Mouse (Mus musculus): ENCODE data around the gene Itgb3bp. TPM values are rescaled to one million over a fixed set of nuclear protein-coding genes. Genes with fewer than 3 reads are reported as not detected.

Itgb3bp gene
- polyA plus RNA-seq, 1 experiment from 2014 or later, result 37.0 TPM

DNA sequence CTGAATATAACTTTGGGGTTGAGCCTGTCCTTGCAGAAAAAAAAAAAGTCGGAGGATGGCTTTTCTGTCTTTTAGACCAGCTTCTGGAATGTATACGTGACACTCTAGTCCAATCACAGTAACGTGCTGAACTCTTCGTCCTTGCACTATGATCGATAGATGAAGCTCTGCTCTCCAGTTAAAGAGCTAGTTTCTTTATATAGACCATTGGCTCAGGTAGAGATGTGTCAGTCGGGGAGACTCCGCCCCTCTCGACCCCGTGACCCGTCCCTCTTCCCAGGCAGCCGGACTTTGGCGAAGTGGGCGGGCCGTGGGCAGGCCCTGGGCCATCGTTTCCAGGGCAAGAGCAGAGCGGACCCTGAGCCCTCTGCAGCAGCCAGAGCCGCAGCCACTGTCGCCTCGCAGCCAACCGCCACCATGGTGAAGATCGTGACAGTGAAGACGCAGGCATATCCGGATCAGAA is 432 bp downstream of the Itgb3bp start, which contains the start of gene Pgm1:
Gene Pgm1 (plus strand): TSS at position 266 of the 464 bp plus-strand sequence.
- Histone ChIP-seq H3K4me1 (peaks cover 52% of the 10 kb centered on the region), H3K27ac (peak within 1 kb of the TSS; percentile 94), H3K36me3 (peaks cover 10% of the 10 kb centered on the region; the same call in 1 of the 2 replicates), H3K9me3 (no peaks in the 10 kb centered on the region), H3K27me3 (ENCODE audit: insufficient read depth, poor library complexity, severe bottlenecking) (no peaks in the 10 kb centered on the region), H3K4me3 (peak within 1 kb of the TSS; percentile 76)
- 4% methylated on average over 23 of the region's 23 CpGs for WGBS
- DNase-seq (ENCODE audit: low spot score), result peak; percentile 95

DNA sequence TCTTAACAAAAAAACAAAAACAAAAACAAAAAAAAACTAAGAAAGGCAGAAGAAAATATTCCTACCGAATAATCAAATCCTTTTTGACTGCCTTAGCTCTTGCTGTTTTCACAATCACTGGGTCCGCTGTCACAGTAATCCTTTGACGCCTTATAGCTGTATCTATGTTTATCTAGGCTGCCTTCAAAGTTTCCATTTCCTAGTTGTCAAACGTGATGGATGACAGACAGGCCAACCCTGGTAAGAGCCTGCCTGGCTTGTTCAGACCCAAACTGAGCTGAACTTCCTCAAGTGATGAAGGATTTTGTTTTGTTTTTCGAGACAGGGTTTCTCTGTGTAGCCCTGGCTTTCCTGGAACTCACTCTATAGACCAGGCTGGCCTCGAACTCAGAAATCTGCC is 1.1 kb downstream of the Itgb3bp start:
- Histone ChIP-seq H3K36me3 (peaks cover 6% of the 10 kb centered on the region; the same call in 1 of the 2 replicates), H3K4me3 (peak overlapping the region; percentile 4; the same call in 1 of the 2 replicates), H3K9me3 (no peaks in the 10 kb centered on the region), H3K4me1 (peaks cover 47% of the 10 kb centered on the region), H3K27ac (peak overlapping the region; percentile 94; the same call in 1 of the 2 replicates), H3K27me3 (ENCODE audit: insufficient read depth, poor library complexity, severe bottlenecking) (no peaks in the 10 kb centered on the region)
- 28% methylated on average over 6 of the region's 6 CpGs for WGBS
- no peak for DNase-seq (ENCODE audit: low spot score)

DNA sequence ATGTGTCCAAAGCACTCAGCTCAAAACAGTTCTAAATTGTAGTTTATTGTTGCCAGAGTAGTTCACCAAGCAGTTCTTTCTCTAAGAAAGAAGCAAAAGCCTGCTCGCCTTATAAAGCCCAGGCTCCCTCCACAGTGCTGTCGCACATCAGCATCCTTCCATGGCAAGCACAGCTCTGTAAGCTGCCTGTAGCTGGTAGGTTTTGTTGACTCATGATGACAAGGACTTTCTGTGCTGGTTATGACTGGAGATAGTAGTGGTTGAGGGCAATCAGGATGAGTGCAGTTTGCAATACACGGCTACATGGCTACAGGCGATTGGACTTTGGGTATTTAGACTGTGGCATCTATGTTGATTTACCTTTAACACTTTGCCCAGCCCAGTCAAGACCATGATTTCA is 3.2 kb downstream of the Itgb3bp start:
- no peak overlapping the region for H3K27ac ChIP-seq
- WGBS, result 87% methylated on average over 4 of the region's 4 CpGs
- no peaks in the 10 kb centered on the region for H3K27me3 ChIP-seq (ENCODE audit: insufficient read depth, poor library complexity, severe bottlenecking)
- H3K4me1 ChIP-seq, result peaks cover 35% of the 10 kb centered on the region
- no peak for DNase-seq (ENCODE audit: low spot score)
- H3K9me3 ChIP-seq, result no peaks in the 10 kb centered on the region
- no peak overlapping the region for H3K4me3 ChIP-seq
- H3K36me3 ChIP-seq, result no peaks in the 10 kb centered on the region

DNA sequence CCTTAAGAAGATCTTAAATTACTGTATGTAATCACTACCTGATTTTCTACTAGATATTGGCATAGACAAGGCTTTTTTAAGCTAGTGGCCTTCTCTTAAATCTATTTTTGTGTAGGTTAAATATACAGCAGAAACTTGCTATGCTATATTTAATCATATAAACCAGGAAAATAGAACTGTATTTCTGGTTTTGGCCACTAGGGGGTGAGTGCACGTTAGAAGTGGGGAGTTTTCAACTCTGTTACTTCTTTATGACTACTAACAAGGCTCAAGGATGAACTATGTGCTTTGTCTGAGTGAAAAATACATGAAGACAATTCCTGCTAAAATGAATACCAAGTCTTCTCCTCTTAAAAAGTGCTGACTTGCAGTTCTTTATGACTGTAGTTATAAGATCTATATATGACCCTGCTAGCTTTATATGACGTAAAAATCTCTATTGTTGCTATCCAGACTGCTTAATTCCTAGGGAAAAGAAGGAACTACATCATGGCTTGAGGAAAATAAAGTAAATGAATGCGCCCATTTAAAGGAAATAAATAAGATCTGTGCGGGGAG is 15.6 kb downstream of the Itgb3bp start:
- Histone ChIP-seq H3K4me3 (no peak overlapping the region), H3K4me1 (no peaks in the 10 kb centered on the region), H3K27ac (no peak overlapping the region), H3K36me3 (no peaks in the 10 kb centered on the region), H3K9me3 (no peaks in the 10 kb centered on the region), H3K27me3 (ENCODE audit: insufficient read depth, poor library complexity, severe bottlenecking) (no peaks in the 10 kb centered on the region)
- DNase-seq (ENCODE audit: low spot score), result no peak
- WGBS, result 66% methylated on average over 4 of the region's 4 CpGs

DNA sequence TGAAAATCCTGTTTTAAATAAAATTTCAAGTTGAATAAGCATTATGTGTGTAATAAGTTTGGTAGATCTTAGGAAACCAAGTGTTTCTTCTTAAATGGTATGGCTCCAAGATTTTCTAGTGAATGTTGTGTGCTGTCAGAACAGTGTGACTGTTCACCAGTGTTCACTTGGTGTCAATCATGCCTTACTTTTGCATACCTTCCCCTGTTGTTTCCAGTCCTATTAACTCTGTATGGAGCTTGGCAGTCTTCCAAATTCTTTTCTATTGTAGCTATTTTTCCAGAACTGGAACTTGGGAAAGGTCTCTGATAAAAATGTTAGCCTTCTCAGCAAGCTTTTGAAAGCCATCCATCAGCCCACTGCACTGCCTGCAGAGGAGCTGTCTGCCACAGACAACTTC is 47.2 kb downstream of the Itgb3bp start:
- H3K4me3 ChIP-seq, result no peak overlapping the region
- no peaks in the 10 kb centered on the region for H3K4me1 ChIP-seq
- H3K27ac ChIP-seq, result no peak overlapping the region
- H3K36me3 ChIP-seq, result no peaks in the 10 kb centered on the region
- DNase-seq (ENCODE audit: low spot score), result no peak
- no peaks in the 10 kb centered on the region for H3K27me3 ChIP-seq (ENCODE audit: insufficient read depth, poor library complexity, severe bottlenecking)
- H3K9me3 ChIP-seq, result no peaks in the 10 kb centered on the region

DNA sequence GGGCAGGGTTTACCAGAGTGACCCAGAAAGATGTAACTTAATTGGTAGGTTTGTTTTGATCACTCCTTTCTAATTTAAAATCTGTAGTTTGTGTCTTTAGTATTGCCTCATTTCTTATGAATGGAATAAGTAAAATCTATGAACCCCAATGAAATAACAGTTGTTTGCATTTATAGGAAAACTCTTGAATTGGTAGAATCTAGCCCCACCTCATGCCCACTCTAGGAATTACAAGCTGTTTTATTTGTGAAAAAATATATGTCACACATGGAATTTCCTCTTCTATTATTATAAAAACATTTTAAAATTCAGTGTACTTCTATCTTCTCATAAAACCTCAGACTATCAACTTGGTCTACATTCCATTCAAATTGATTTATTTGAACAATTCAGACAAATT is 47.7 kb downstream of the Itgb3bp start:
- Histone ChIP-seq H3K4me1 (no peaks in the 10 kb centered on the region), H3K27ac (no peak overlapping the region), H3K36me3 (no peaks in the 10 kb centered on the region), H3K4me3 (no peak overlapping the region), H3K9me3 (no peaks in the 10 kb centered on the region), H3K27me3 (ENCODE audit: insufficient read depth, poor library complexity, severe bottlenecking) (no peaks in the 10 kb centered on the region)
- no peak for DNase-seq (ENCODE audit: low spot score)

DNA sequence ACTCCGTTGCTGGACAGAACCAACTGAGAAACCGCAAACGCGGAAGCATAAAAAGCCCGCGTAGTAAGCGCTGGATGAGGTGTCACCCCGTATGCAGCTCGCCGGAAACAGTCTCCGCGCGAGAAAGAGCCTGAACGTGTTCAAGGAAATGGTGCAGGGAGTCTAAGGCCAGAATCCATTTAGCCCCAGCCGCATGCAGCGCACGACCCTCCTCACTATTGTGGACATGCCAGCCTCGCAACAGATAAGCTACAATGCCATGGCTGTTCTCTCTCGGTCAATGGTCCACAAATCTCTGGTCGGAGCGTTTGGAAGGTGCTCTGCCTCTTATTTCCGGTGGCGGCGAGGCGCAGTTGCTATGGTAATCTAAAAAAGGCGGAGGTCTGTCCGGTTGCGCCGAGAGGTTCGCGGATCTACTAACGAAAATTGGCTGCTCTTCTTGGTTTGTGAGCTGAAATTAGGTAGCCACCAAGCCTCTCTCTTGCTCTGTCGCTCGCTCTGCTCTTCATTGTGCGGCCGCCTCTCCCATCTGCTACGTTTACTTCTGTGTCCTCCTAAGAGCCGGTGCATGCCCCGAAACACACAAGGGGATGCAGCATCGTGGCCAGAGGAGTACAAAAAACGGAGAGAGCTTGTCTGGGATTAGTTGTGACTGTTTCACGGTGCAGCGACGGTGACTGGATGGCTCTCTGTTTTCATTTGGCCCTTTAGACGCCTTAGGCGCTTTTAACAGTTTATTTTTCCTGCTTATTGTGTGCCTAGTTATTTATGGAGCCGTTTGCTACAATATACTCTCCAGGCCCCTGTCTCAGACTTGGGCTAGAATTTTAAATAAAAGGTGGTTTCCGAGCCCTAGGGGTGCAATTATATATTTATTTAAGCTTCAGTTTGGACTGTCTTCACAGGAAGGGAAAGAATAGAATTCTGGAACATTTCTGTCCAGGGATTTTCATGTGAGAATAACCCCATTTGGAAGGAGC is 100.2 kb downstream of the Itgb3bp start, which contains the start of gene Efcab7:
Gene Efcab7 (plus strand): TSS at position 105 of the 980 bp plus-strand sequence.
- peak within 1 kb of the TSS; percentile 73 for H3K4me3 ChIP-seq
- DNase-seq (ENCODE audit: low spot score), result peak; percentile 91
- peaks cover 7% of the 10 kb centered on the region for H3K4me1 ChIP-seq
- WGBS, result under 1% methylated on average over 48 of the region's 48 CpGs
- H3K27ac ChIP-seq, result peak within 1 kb of the TSS; percentile 94
- 0 out of 2 replicates have a peak, but pooled peaks cover 2% of the 10 kb centered on the region for H3K36me3 ChIP-seq
- no peaks in the 10 kb centered on the region for H3K27me3 ChIP-seq (ENCODE audit: insufficient read depth, poor library complexity, severe bottlenecking)
- H3K9me3 ChIP-seq, result no peaks in the 10 kb centered on the region

DNA sequence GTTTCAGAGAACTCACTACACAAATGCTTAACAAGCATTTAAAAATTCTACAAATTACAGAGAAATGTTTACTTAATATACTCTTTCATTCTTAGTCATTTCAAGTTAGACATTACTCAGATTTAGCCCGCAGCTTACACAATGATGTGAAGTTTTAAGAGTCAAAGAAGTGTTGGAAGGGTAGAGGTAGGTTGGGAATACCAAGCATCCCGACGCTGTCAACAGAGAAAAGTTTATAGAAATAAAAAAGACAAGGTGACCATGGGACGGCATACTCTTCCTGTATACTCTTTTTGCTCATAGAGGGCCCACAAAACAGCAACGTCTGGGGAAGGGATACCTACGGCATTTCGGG is 100.9 kb downstream of the Itgb3bp start:
- H3K4me1 ChIP-seq, result peaks cover 7% of the 10 kb centered on the region
- no peaks in the 10 kb centered on the region for H3K9me3 ChIP-seq
- H3K27me3 ChIP-seq (ENCODE audit: insufficient read depth, poor library complexity, severe bottlenecking), result no peaks in the 10 kb centered on the region
- no peak for DNase-seq (ENCODE audit: low spot score)
- WGBS, result under 1% methylated on average over 7 of the region's 7 CpGs
- H3K36me3 ChIP-seq, result 0 out of 2 replicates have a peak, but pooled peaks cover 2% of the 10 kb centered on the region
- peak overlapping the region; percentile 73 for H3K4me3 ChIP-seq
- peak overlapping the region; percentile 94 for H3K27ac ChIP-seq

DNA sequence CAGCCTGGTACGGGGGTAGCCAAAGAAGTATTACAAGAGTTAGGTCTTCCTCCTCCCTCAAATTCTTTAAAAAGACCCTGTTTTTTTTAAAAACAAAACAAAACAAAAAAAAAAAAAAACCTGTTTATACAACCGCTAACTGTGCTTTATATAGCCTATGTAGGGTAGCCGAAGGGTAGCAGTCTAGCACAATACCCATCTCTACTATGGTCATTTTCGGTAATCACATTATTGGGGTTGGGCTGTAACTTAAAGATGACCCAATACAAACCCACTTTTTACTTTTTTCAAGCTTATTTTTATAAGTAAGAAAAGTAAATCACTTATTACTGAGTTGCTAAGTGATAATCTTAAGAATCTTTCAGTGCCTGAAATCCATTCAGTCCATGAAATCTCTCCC is 101.3 kb downstream of the Itgb3bp start:
- 62% methylated on average over 4 of the region's 4 CpGs for WGBS
- DNase-seq (ENCODE audit: low spot score), result no peak
- Histone ChIP-seq H3K9me3 (no peaks in the 10 kb centered on the region), H3K36me3 (0 out of 2 replicates have a peak, but pooled peaks cover 2% of the 10 kb centered on the region), H3K27me3 (ENCODE audit: insufficient read depth, poor library complexity, severe bottlenecking) (no peaks in the 10 kb centered on the region), H3K27ac (peak overlapping the region; percentile 94; the same call in 1 of the 2 replicates), H3K4me1 (peaks cover 7% of the 10 kb centered on the region), H3K4me3 (peak overlapping the region; percentile 73)

DNA sequence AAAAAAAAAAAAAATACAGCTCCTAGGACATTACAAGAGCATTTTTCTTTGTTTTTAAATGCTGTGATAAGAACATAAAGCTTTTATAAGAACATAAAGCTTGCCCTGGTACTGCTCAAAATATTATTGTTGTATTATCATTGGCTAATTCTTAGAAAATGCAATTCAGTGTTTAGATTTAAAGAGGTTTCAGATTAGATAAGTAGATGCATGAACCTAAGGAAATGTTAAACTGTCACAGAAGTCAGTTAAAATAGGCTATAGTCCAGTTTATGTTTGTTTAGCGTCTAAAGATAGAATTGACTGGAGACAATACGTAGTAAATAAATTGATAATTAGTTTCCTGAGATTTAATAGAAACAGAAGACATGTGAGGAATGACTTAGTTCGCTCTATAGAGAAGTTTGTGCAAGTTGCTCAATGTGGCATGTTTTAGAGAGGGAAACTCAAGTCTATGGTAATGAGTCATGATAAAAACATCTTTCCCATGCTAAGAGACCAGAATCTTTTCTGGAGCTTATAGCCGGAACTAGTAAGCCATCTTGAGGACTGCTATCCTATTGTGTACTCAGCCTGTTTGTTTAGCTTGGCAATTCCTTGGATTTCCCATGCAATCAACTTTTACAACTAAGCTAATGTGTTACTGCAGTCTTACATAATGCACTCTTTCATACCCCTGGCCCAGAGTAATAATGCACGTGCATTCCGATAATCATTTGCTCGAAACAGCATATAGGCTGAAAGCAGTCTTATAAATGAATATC is 112.7 kb downstream of the Itgb3bp start:
- Histone ChIP-seq H3K4me3 (no peak overlapping the region), H3K27me3 (ENCODE audit: insufficient read depth, poor library complexity, severe bottlenecking) (no peaks in the 10 kb centered on the region), H3K4me1 (no peaks in the 10 kb centered on the region), H3K27ac (no peak overlapping the region), H3K9me3 (no peaks in the 10 kb centered on the region), H3K36me3 (0 out of 2 replicates have a peak, but pooled peaks cover 3% of the 10 kb centered on the region)
- no peak for DNase-seq (ENCODE audit: low spot score)
- 85% methylated on average over 7 of the region's 7 CpGs for WGBS

DNA sequence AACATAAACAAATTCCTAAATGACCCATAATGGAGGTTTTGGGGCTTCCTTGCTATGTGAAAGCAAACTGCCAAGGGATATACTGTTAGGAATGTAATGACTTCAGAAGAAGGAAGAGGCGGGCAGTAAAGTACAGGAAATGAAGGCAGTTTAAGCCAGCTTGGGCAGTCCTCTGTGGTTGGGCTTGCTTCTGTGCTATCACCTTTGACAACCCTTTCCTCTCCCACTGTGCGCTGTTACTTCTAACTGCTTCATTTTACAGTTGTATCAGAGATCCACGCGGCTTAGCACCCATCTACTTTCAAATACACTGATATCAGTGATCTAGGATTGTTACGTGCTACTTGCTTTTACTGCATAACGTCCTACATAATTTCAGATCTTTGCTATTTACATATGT is 137.2 kb downstream of the Itgb3bp start:
- no peak for DNase-seq (ENCODE audit: low spot score)
- Histone ChIP-seq H3K4me3 (no peak overlapping the region), H3K27ac (no peak overlapping the region), H3K9me3 (no peaks in the 10 kb centered on the region), H3K36me3 (peaks cover 18% of the 10 kb centered on the region; the same call in 1 of the 2 replicates), H3K27me3 (ENCODE audit: insufficient read depth, poor library complexity, severe bottlenecking) (no peaks in the 10 kb centered on the region), H3K4me1 (no peaks in the 10 kb centered on the region)
- 84% methylated on average over 6 of the region's 6 CpGs for WGBS

DNA sequence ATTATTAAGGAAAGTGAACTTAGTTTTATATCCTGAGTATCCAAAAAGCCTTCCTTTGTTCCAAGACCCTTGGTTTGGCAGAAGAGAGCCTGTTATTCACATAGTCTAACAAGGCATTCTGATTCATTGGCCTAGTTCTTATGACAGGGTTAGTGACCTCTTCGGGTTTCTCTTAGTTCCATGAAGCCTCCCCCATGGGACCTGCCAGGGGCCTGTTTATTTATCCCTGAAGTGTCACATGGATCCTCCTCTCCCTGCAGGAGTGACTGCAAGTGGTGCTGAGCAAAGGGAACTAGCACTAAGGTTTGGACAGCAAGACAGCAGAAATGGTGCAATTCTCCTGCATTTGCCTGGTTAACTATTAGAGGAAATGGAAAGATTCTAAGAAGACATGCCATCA is 156.6 kb downstream of the Itgb3bp start:
- no peak for DNase-seq (ENCODE audit: low spot score)
- Histone ChIP-seq H3K9me3 (no peaks in the 10 kb centered on the region), H3K27me3 (ENCODE audit: insufficient read depth, poor library complexity, severe bottlenecking) (no peaks in the 10 kb centered on the region), H3K36me3 (no peaks in the 10 kb centered on the region), H3K4me1 (no peaks in the 10 kb centered on the region), H3K27ac (no peak overlapping the region), H3K4me3 (no peak overlapping the region)
- WGBS, result 52% methylated on average over 1 of the region's 1 CpGs
